Mouse (Mus musculus) lung, postnatal 0 days (tissue): Measurements from ENCODE around the gene Rpl3l.
"Not testable (repeated sequence)": the region's sequence is repeated elsewhere in the genome, so short reads cannot be mapped to it uniquely, and the experiment has no call there.

Experiments used
- CTCF ChIP-seq: IDR thresholded peaks from 2 replicates; pipeline ENCODE4 v1.5.1; 2016; ENCODE audit warnings: antibody characterized with exemption, mild to moderate bottlenecking
- EP300 ChIP-seq: IDR thresholded peaks from 2 replicates; pipeline ENCODE4 v1.6.1; 2016; ENCODE audit warnings: antibody characterized with exemption, mild to moderate bottlenecking, control low read depth

- peak; percentile 39 for TF ChIP-seq CTCF
- TF ChIP-seq EP300, result not testable (repeated sequence)
Observed at GRCm38 (mm10) chr17:24718938-24719337, 8.7 kb upstream of the Rpl3l start.
